Mouse (Mus musculus) small intestine, adult 2 months (tissue): ENCODE measurements around the gene Zfp28.

ENCODE experiments used
- CTCF ChIP-seq: fragments of 200-500 bp; IDR thresholded peaks from 2 replicates; pipeline ENCODE4 v1.5.1; 2012; ENCODE audit warnings: low read depth, mild to moderate bottlenecking, control low read depth, inconsistent platforms, low read length, moderate library complexity, mixed read lengths; ENCODE audit not compliant: insufficient replicate concordance, insufficient read length; ENCODE audit errors: extremely low read depth
- POLR2A ChIP-seq: fragments of 200-500 bp; IDR thresholded peaks from 2 replicates; pipeline ENCODE4 v1.6.1; 2012; ENCODE audit warnings: low read depth, mild to moderate bottlenecking, control low read depth, inconsistent platforms, low read length, moderate library complexity

DNA sequence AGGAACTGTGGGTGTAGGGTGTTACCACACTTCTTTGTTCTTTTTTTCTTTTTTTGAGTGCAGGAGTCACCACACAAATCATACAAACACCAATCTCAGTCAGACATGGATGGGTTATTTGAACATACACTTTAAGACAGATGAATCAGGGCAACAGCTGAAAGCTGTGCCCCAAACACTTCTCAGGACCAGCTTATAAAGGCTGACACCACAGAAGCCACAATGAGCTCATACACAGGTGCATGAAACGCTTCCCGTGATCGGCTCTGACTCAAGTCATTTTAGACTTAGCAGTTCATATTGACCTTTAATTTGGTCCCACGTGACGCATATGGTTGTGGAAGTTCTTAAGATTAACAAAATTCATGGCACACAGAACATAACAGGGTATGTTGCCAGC, 43.2 kb upstream of the Zfp28 start:
- TF ChIP-seq POLR2A (no peak), CTCF (no peak)
